Mouse (Mus musculus): ENCODE data around the gene Myo3a.
"Not testable (repeated sequence)": the region's sequence is repeated elsewhere in the genome, so short reads cannot be mapped to it uniquely, and the experiment has no call there.

GRCm38 (mm10) chr2:22589382-22590205 lies 362.3 kb downstream of the Myo3a start:
- TF ChIP-seq CTCF, EP300 (IDR thresholded peaks at IDR 0.05; ENCODE audit: low read depth): not testable (repeated sequence)

All from liver, embryonic 14.5 days (tissue).